15 mouse cellular contexts compared by ENCODE assay signal in genomic region chr10:102490386-102490785, GRCm38 (mm10). TPM values are rescaled to one million over a fixed set of nuclear protein-coding genes. Genes with fewer than 3 reads are reported as not detected.
DNase-seq lines count a peak whose midpoint lies in the region; ATAC-seq and TF ChIP-seq lines count a peak whose summit lies in the region.
"Had no signal": no experiment of that assay in that cellular context is flagged by ENCODE, and none has a peak within 500 bp of the region (broad histone marks: within the 10 kb centered on the region; RNA-seq: fewer than 3 reads in every experiment).

Nts (minus strand) TSS chr10:102490486.

- H3K9ac ChIP-seq in heart, embryonic 13.5 days, result no peak within 1 kb of the TSS
- H3K9ac ChIP-seq in kidney, embryonic 16.5 days (replicated peaks; ENCODE audit: low read length), result no peak within 1 kb of the TSS
- H3K9ac ChIP-seq in midbrain, embryonic 14.5 days (replicated peaks; ENCODE audit: low read length), result no peak within 1 kb of the TSS
- H3K9ac ChIP-seq in midbrain, embryonic 11.5 days (ENCODE audit: low read length), result no peak within 1 kb of the TSS
- H3K9ac ChIP-seq: liver, embryonic 13.5 days had no signal

- no peak for DNase-seq in heart, postnatal 14 days
- DNase-seq in kidney, postnatal 36 days, result no peak
- DNase-seq in midbrain, embryonic 14.5 days, result no peak
- no peak for DNase-seq in midbrain, embryonic 11.5 days (ENCODE audit: low spot score, missing footprints)
- DNase-seq: cerebellum, postnatal 10 days; embryo, embryonic 11 days; kidney, adult 18-20 months; liver, embryonic 13.5 days; retina, postnatal 1 day; thymus, adult 18-20 months had no signal

- no peak within 1 kb of the TSS for H3K4me2 ChIP-seq in heart, embryonic 13.5 days
- H3K4me2 ChIP-seq in kidney, embryonic 16.5 days (replicated peaks; ENCODE audit: low read depth, low read length), result no peak within 1 kb of the TSS
- H3K4me2 ChIP-seq in midbrain, embryonic 14.5 days (ENCODE audit: low read length), result no peak within 1 kb of the TSS
- H3K4me2 ChIP-seq in midbrain, embryonic 11.5 days, result no peak within 1 kb of the TSS
- H3K4me2 ChIP-seq: liver, embryonic 13.5 days had no signal

- ATAC-seq in heart, embryonic 13.5 days (ENCODE audit: extremely low read depth, insufficient number of reproducible peaks, low FRiP score, low TSS enrichment), result no peak
- no peak for ATAC-seq in kidney, embryonic 16.5 days (ENCODE audit: low FRiP score, low TSS enrichment)
- no peak for ATAC-seq in midbrain, embryonic 14.5 days (ENCODE audit: low FRiP score, low TSS enrichment)
- no peak for ATAC-seq in midbrain, embryonic 11.5 days (ENCODE audit: low FRiP score)
- ATAC-seq: lung, postnatal 0 days had no signal

- no peaks in the 10 kb centered on the region for H3K9me3 ChIP-seq in heart, embryonic 13.5 days
- H3K9me3 ChIP-seq in kidney, embryonic 16.5 days (ENCODE audit: low read length), result no peaks in the 10 kb centered on the region
- H3K9me3 ChIP-seq in midbrain, embryonic 14.5 days (ENCODE audit: control insufficient read depth, low read length), result no peaks in the 10 kb centered on the region
- H3K9me3 ChIP-seq in midbrain, embryonic 11.5 days (ENCODE audit: control insufficient read depth, low read length), result no peaks in the 10 kb centered on the region
- H3K9me3 ChIP-seq: liver, embryonic 13.5 days had no signal

- WGBS in heart, embryonic 13.5 days, result 13% methylated on average over 3 of the region's 3 CpGs
- 28% methylated on average over 3 of the region's 3 CpGs for WGBS in kidney, embryonic 16.5 days
- 43% methylated on average over 3 of the region's 3 CpGs for WGBS in midbrain, embryonic 14.5 days
- 36% methylated on average over 3 of the region's 3 CpGs for WGBS in midbrain, embryonic 11.5 days
- 30% methylated on average over 3 of the region's 3 CpGs for WGBS in olfactory bulb, adult 2 months

- no peak for TF ChIP-seq CTCF in olfactory bulb, adult 2 months (IDR thresholded peaks at IDR 0.05; ENCODE audit: insufficient read depth, low read depth, low read length)

- no peak within 1 kb of the TSS for H3K27ac ChIP-seq in heart, embryonic 13.5 days (replicated peaks)
- H3K27ac ChIP-seq in kidney, embryonic 16.5 days (ENCODE audit: low read length), result no peak within 1 kb of the TSS
- no peak within 1 kb of the TSS for H3K27ac ChIP-seq in midbrain, embryonic 14.5 days (replicated peaks; ENCODE audit: low read depth, low read length)
- no peak within 1 kb of the TSS for H3K27ac ChIP-seq in midbrain, embryonic 11.5 days (ENCODE audit: low read depth, low read length)
- H3K27ac ChIP-seq in olfactory bulb, adult 2 months (ENCODE audit: insufficient read depth, low read depth, low read length), result no peak within 1 kb of the TSS
- H3K27ac ChIP-seq: liver, embryonic 13.5 days had no signal

- H3K36me3 ChIP-seq in heart, embryonic 13.5 days, result no peaks in the 10 kb centered on the region
- no peaks in the 10 kb centered on the region for H3K36me3 ChIP-seq in kidney, embryonic 16.5 days (ENCODE audit: insufficient read depth, low read length)
- no peaks in the 10 kb centered on the region for H3K36me3 ChIP-seq in midbrain, embryonic 14.5 days (ENCODE audit: control insufficient read depth, insufficient read depth, low read length)
- H3K36me3 ChIP-seq in midbrain, embryonic 11.5 days (ENCODE audit: control insufficient read depth, insufficient read depth, low read length), result no peaks in the 10 kb centered on the region
- H3K36me3 ChIP-seq: liver, embryonic 13.5 days had no signal

- H3K4me1 ChIP-seq in heart, embryonic 13.5 days, result no peaks in the 10 kb centered on the region
- H3K4me1 ChIP-seq in kidney, embryonic 16.5 days (ENCODE audit: insufficient read depth, low read length), result no peaks in the 10 kb centered on the region
- no peaks in the 10 kb centered on the region for H3K4me1 ChIP-seq in midbrain, embryonic 14.5 days (ENCODE audit: control insufficient read depth, insufficient read depth, low read length)
- H3K4me1 ChIP-seq in midbrain, embryonic 11.5 days (ENCODE audit: control insufficient read depth, insufficient read depth, low read length), result no peaks in the 10 kb centered on the region
- no peaks in the 10 kb centered on the region for H3K4me1 ChIP-seq in olfactory bulb, adult 2 months (ENCODE audit: control insufficient read depth, insufficient read depth, low read length)
- H3K4me1 ChIP-seq: liver, embryonic 13.5 days had no signal

- no peak within 1 kb of the TSS for H3K4me3 ChIP-seq in heart, embryonic 13.5 days
- no peak within 1 kb of the TSS for H3K4me3 ChIP-seq in kidney, embryonic 16.5 days (ENCODE audit: low read length)
- H3K4me3 ChIP-seq in midbrain, embryonic 14.5 days (replicated peaks; ENCODE audit: low read depth, low read length), result no peak within 1 kb of the TSS
- H3K4me3 ChIP-seq in midbrain, embryonic 11.5 days (ENCODE audit: low read depth, low read length), result no peak within 1 kb of the TSS
- H3K4me3 ChIP-seq in olfactory bulb, adult 2 months (ENCODE audit: insufficient read depth, low read depth, low read length), result no peak within 1 kb of the TSS
- H3K4me3 ChIP-seq: liver, embryonic 13.5 days had no signal

- intact Hi-C loops in heart, postnatal 14 days (cut with DNase I), result loop anchor here (2.0 kb wide), 1 partner anchor 332 kb away; no protein-coding TSS in a partner anchor

- no peaks in the 10 kb centered on the region for H3K27me3 ChIP-seq in heart, embryonic 13.5 days (replicated peaks)
- H3K27me3 ChIP-seq in kidney, embryonic 16.5 days (ENCODE audit: insufficient read depth, low read length), result no peaks in the 10 kb centered on the region
- H3K27me3 ChIP-seq in midbrain, embryonic 14.5 days (ENCODE audit: control insufficient read depth, insufficient read depth, low read length), result no peaks in the 10 kb centered on the region
- H3K27me3 ChIP-seq in midbrain, embryonic 11.5 days (ENCODE audit: control insufficient read depth, insufficient read depth, low read length), result no peaks in the 10 kb centered on the region
- H3K27me3 ChIP-seq: liver, embryonic 13.5 days had no signal

- TF ChIP-seq POLR2A in olfactory bulb, adult 2 months (IDR thresholded peaks at IDR 0.05; ENCODE audit: insufficient read depth, low read depth, low read length), result no peak

RNA-seq across cellular contexts. Expression of gene Nts, which starts in this region (rescaled TPM):
- polyA plus RNA-seq in heart, embryonic 13.5 days (2015; fragmentation: Nextera tagmentation; extraction: Ambion mirVana), result 15.2 and 15.6 TPM in 2 replicates
- total RNA-seq in heart, postnatal 14 days (2021), result 1 to 10 TPM; 2.4 to 3.1 TPM
- 12.6 and 13.4 TPM in 2 replicates for polyA plus RNA-seq in kidney, embryonic 16.5 days (2015; fragmentation: Nextera tagmentation; extraction: Ambion mirVana)
- 10.9 and 11.1 TPM in 2 replicates for polyA plus RNA-seq in midbrain, embryonic 14.5 days (2014; fragmentation: Nextera tagmentation; extraction: Ambion mirVana)
- polyA plus RNA-seq in midbrain, embryonic 11.5 days (2014; fragmentation: Nextera tagmentation; extraction: Ambion mirVana), result 0.56 and 0.81 TPM in 2 replicates
- not detected in 2 replicates for polyA plus RNA-seq in olfactory bulb, adult 2 months (2012; ENCODE audit: insufficient read depth, insufficient read length, low replicate concordance, missing spikeins)
- total RNA-seq: hematopoietic stem cell, adult 5-6 weeks had no signal
- polyA plus RNA-seq: liver, embryonic 13.5 days had no signal
